Mouse (Mus musculus) heart, embryonic 10.5 days (tissue): ENCODE measurements around the gene Lrrc2. TPM values are rescaled to one million over a fixed set of nuclear protein-coding genes. Genes with fewer than 3 reads are reported as not detected.

Experiments
- DNase-seq: peaks from one replicate; pipeline ENCODE4 v3.0.0-alpha.2; 2017; ENCODE audit warnings: low spot score
- H3K27ac ChIP-seq: fragments of 300-500 bp; sonication (generic); 2 replicates; pipeline ENCODE4 v1.5.1; 2016; ENCODE audit warnings: mild to moderate bottlenecking
- H3K27me3 ChIP-seq: fragments of 300-500 bp; sonication (generic); 2 replicates; pipeline ENCODE4 v1.6.1; 2016; ENCODE audit warnings: mild to moderate bottlenecking; ENCODE audit not compliant: poor library complexity, insufficient read depth, severe bottlenecking
- H3K36me3 ChIP-seq: fragments of 300-500 bp; sonication (generic); 2 replicates; pipeline ENCODE4 v1.6.1; 2016; ENCODE audit warnings: mild to moderate bottlenecking, moderate library complexity
- H3K4me1 ChIP-seq: fragments of 300-500 bp; sonication (generic); 2 replicates; pipeline ENCODE4 v1.6.1; 2016; ENCODE audit warnings: mild to moderate bottlenecking
- H3K4me3 ChIP-seq: fragments of 300-500 bp; sonication (generic); 2 replicates; pipeline ENCODE4 v1.5.1; 2016; ENCODE audit warnings: mild to moderate bottlenecking, moderate library complexity
- H3K9me3 ChIP-seq: fragments of 300-500 bp; sonication (generic); 2 replicates; pipeline ENCODE4 v1.6.1; 2016; ENCODE audit warnings: mild to moderate bottlenecking, moderate library complexity
- WGBS: fragments of 180-500 bp; shearing (Covaris S2); methylation state at CpG from one replicate; pipeline ENCODE4 v1.1.7; 2016; 5-methylcytosine and 5-hydroxymethylcytosine counted together
- polyA plus RNA-seq: library from polyadenylated mRNA; unstranded; fragments of >200 nt; fragmentation: Nextera tagmentation; extraction: Ambion mirVana; gene quantifications from 2 replicates; pipeline ENCODE4 v1.2.1, GENCODE M21; 2016

Gene Lrrc2
- polyA plus RNA-seq, 1 experiment from 2014 or later = 0.68 TPM

- Histone ChIP-seq H3K9me3 (no peaks in the 10 kb centered on the region), H3K4me3 (no peak overlapping the region), H3K36me3 (no peaks in the 10 kb centered on the region), H3K4me1 (peaks cover 38% of the 10 kb centered on the region), H3K27ac (no peak overlapping the region), H3K27me3 (peaks cover 23% of the 10 kb centered on the region; the same call in 1 of the 2 replicates)
- 39% methylated on average over 6 of the region's 6 CpGs for WGBS
- no peak for DNase-seq
Measured at GRCm38 (mm10) chr9:110952398-110952797, 1.1 kb downstream of the Lrrc2 start.

DNA sequence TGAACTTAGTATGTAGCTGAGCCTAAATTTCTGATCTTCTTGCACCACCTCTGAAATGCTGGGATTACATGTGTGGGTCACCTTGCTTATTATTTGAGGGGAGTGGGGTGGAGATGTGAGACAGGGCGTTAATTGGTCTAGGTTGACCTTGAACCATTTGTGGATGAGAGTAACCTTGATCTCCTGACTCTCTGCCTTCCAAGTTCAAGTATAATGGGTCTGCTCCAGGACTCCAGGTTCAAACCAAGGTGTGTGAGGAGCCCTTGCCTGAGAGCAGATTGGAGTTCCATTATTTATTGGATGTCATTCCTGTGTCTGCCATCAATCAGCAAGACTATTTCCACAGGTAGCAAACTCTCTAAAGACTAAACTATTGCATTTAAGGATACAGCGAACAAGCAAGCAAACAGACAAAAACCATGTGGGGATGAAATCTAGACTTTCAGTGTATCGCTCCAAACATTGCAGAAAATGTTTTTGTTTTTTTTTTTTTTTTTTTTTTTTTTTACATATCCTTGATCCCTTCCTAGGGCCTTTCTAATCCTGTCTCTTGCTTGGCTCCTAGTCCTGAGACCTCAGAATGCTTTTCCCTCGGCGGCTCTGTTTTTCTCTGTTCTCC is 1.7 kb downstream of the Lrrc2 start:
- Histone ChIP-seq H3K4me3 (peak overlapping the region; percentile 72), H3K9me3 (no peaks in the 10 kb centered on the region), H3K27me3 (peaks cover 23% of the 10 kb centered on the region; the same call in 1 of the 2 replicates), H3K36me3 (no peaks in the 10 kb centered on the region), H3K27ac (peak overlapping the region; percentile 84), H3K4me1 (peaks cover 32% of the 10 kb centered on the region)
- DNase-seq = no peak
- WGBS = 41% methylated on average over 5 of the region's 5 CpGs

DNA sequence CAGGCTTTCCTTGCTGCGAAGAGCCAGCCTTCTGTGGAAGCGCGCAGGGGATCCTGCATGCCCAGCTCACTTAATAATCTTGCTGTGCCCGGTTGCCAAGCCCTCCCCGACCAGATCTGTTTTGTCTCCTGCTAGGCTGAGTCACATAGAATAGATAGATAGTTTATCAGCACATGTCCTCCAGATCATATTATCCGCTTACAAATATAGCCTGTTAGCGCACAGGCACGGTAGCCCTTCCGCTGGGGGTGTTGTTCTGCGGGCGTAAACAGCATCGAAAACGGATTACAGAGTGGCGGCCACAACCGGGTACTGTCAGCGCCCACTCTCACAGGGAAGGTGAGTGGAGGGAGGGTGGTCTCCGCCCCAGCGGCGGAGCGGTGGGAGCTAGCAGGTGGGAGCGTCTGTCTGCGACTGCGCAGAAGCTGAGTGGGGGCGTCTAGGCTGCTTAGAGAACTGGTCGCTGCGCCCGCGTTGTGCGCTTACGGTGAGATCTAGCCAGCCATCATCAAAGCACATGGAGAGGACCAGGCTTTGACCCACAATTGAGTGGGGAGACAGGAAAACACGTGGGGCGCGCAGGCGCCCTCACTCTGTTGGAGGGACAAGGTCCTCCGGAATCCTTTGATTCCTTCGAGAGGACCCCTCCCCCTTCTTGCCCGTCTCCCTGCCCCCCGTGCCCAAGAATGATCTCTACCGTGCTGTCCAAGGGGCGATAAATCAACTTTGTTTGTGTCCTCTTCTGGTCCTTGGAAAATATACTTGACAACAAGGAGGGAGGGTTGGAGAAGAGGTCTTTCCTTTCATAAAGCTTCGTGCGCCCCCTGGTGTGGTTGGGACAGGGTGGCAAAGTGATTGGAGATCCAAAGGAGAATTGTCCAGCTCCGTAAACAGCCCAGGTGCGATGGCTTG is 2.5 kb downstream of the Lrrc2 start:
- Histone ChIP-seq H3K36me3 (no peaks in the 10 kb centered on the region), H3K9me3 (no peaks in the 10 kb centered on the region), H3K27me3 (peaks cover 23% of the 10 kb centered on the region; the same call in 1 of the 2 replicates), H3K4me1 (peaks cover 27% of the 10 kb centered on the region), H3K27ac (peak overlapping the region; percentile 84), H3K4me3 (peak overlapping the region; percentile 72)
- WGBS = 1% methylated on average over 44 of the region's 44 CpGs
- DNase-seq = no peak

DNA sequence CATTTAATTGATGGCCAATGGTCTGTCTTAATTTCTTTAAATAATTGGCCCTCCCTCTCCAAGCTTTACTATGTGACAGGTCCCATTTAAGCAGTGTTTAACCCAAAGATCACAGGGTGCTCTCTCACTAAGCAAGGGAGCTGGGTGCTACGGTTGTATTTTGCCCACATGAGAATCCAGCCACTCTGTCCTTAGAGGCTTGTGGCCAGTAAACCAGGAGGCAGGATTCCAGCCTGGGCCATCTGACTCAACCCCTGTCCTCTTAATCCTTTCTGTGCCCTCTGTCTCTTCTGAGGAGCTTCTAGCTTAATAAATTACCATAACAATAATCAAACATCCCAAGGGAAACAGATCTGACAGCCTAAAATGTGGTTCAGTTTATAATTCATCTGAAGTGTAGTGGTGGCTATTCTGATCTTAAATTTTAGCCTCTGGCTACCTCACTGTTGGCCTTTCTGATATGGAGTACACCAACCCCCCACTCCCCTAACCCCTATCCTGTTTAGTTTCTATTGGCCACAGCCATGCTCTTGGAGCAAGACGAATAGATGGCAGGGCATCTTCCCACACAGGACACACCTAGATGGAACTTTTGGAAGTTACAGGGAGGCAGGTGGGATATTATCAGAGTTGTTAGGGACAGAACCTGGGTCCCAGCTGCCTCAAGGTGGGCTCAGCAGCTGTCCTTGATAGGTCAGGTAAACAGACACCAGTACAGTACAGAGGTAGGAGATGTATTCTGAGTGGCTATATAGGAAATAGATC is 3.5 kb downstream of the Lrrc2 start:
- H3K36me3 ChIP-seq = no peaks in the 10 kb centered on the region
- H3K4me3 ChIP-seq = no peak overlapping the region; the same call in 1 of the 2 replicates
- no peak for DNase-seq
- H3K27ac ChIP-seq = no peak overlapping the region
- H3K9me3 ChIP-seq = no peaks in the 10 kb centered on the region
- peaks cover 23% of the 10 kb centered on the region; the same call in 1 of the 2 replicates for H3K27me3 ChIP-seq
- WGBS = 41% methylated on average over 2 of the region's 2 CpGs
- H3K4me1 ChIP-seq = peaks cover 21% of the 10 kb centered on the region

DNA sequence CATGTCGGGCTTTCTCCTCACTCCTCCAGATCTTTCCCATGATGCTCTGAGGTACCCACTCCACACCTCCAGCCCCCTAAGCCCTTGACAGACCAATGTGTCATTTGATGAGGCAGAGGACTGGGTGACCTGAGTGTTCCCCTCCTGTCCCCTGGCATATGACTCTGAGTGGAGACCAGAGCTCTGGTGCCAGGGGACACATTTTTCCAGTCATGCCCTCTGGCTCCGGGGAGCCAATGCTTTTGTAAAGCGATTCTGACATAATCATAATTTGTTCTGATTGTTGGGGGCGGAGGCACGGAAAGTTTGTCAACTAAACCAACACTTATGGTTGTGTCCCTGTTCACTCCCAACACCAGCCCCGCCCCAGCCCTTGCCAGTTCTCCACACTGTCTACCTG is 4.6 kb downstream of the Lrrc2 start:
- H3K27ac ChIP-seq = no peak overlapping the region
- H3K27me3 ChIP-seq = peaks cover 23% of the 10 kb centered on the region; the same call in 1 of the 2 replicates
- DNase-seq = no peak
- H3K36me3 ChIP-seq = no peaks in the 10 kb centered on the region
- H3K4me3 ChIP-seq = no peak overlapping the region
- peaks cover 21% of the 10 kb centered on the region for H3K4me1 ChIP-seq
- no peaks in the 10 kb centered on the region for H3K9me3 ChIP-seq
- 86% methylated on average over 6 of the region's 6 CpGs for WGBS

- WGBS = 81% methylated on average over 5 of the region's 5 CpGs
- Histone ChIP-seq H3K4me3 (no peak overlapping the region), H3K27ac (no peak overlapping the region), H3K27me3 (peaks cover 15% of the 10 kb centered on the region; the same call in 1 of the 2 replicates), H3K4me1 (no peaks in the 10 kb centered on the region), H3K9me3 (no peaks in the 10 kb centered on the region), H3K36me3 (no peaks in the 10 kb centered on the region)
- DNase-seq = no peak
Measured at GRCm38 (mm10) chr9:110959669-110960068, 8.3 kb downstream of the Lrrc2 start.

DNA sequence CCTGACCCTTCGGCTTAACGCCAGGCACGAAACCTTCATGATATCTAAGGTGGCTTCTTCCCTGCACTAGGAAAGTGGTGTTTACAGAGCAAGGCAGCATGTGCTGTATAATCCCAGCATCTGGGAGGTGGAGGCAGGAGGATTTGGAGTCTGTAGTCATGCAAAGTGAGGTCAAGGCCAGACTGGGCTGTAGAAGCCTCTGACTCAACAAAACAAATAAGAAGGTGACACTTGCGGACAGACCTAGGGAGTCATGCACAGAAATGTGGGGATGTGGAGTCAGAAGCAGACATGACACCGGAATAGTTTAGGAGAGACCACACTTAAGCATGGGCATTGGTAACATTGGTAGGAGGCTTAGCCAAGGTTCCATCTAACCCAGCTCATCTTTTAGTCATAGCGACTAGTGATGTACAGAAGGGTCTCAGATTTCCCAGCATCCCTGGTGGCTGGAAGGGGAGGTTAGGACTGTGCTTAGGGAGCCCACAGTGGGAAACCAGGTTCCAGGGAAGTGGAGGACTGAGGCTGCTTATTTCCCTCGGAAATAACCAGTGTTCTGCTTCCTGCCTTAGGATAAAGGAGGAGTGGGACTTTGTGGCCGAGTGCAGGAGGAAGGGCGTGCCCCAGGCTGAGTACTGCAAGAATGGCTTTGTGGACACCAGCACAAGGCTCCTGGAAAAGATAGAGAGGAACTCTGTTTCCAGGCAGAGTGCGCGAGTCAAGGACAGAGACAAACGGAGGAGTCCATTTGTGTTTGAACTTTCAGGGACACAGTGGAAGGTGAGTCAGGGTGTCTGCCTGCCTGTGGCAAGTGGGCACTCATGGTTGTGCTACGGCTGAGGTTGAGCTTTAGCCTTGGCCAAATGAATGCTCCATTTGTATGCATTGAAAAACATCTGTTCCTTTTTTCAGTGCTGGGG is 9.1 kb downstream of the Lrrc2 start:
- no peaks in the 10 kb centered on the region for H3K4me1 ChIP-seq
- no peaks in the 10 kb centered on the region for H3K9me3 ChIP-seq
- H3K36me3 ChIP-seq = no peaks in the 10 kb centered on the region
- DNase-seq = no peak
- no peak overlapping the region for H3K4me3 ChIP-seq
- peaks cover 7% of the 10 kb centered on the region; the same call in 1 of the 2 replicates for H3K27me3 ChIP-seq
- WGBS = 78% methylated on average over 13 of the region's 13 CpGs
- no peak overlapping the region for H3K27ac ChIP-seq

- no peak for DNase-seq
- Histone ChIP-seq H3K9me3 (no peaks in the 10 kb centered on the region), H3K27me3 (no peaks in the 10 kb centered on the region), H3K27ac (no peak overlapping the region), H3K4me1 (no peaks in the 10 kb centered on the region), H3K4me3 (no peak overlapping the region), H3K36me3 (no peaks in the 10 kb centered on the region)
- 95% methylated on average over 8 of the region's 8 CpGs for WGBS
Measured at GRCm38 (mm10) chr9:110961386-110961785, 10.0 kb downstream of the Lrrc2 start.

- Histone ChIP-seq H3K4me3 (no peak overlapping the region), H3K27me3 (no peaks in the 10 kb centered on the region), H3K27ac (no peak overlapping the region), H3K9me3 (no peaks in the 10 kb centered on the region), H3K4me1 (no peaks in the 10 kb centered on the region), H3K36me3 (no peaks in the 10 kb centered on the region)
- WGBS = 79% methylated on average over 8 of the region's 8 CpGs
- DNase-seq = no peak
Measured at GRCm38 (mm10) chr9:110963566-110964115, 12.3 kb downstream of the Lrrc2 start.

DNA sequence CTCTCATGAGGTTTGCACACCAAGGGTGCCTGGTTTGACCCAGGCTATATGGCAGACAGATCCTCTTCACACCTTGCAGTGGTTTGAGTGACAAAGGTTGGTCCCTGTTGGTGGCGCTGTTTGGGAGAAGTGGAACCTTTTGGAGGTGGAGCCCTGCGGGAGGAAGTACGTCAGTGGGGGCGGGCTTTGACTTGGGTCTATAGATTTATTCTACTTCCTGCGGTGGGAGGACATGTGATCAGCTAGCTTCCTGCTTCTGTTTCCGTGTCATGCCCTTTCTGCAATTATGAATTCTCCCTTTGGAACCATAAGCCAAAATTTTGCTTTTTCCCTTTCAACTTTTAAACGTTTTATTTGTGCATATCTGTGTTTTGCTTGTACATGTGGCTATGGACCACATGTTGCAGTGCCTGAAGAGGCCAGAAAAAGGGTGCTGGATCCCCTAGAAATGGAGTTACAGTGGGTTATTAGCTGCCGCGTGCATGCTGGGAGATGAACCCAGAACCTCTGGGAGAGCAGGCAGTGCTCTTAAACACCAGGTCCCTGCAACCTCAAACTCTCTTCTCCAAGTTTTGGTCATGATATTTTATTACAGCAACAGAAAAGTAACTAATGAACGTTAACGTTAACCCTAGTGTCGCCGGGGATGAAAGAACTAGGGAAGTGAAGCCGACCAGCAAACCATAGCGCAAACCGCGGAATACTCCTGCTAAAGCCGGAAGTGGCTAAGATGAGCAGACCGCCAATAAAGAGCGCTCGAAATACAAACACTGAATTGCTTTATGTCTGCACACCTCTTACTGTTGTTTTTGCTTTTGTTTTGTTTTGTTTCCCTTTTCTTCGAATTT is 13.9 kb downstream of the Lrrc2 start:
- no peak overlapping the region for H3K27ac ChIP-seq
- H3K27me3 ChIP-seq = no peaks in the 10 kb centered on the region
- 90% methylated on average over 22 of the region's 22 CpGs for WGBS
- no peak overlapping the region for H3K4me3 ChIP-seq
- no peak for DNase-seq
- no peaks in the 10 kb centered on the region for H3K4me1 ChIP-seq
- no peaks in the 10 kb centered on the region for H3K9me3 ChIP-seq
- H3K36me3 ChIP-seq = no peaks in the 10 kb centered on the region

DNA sequence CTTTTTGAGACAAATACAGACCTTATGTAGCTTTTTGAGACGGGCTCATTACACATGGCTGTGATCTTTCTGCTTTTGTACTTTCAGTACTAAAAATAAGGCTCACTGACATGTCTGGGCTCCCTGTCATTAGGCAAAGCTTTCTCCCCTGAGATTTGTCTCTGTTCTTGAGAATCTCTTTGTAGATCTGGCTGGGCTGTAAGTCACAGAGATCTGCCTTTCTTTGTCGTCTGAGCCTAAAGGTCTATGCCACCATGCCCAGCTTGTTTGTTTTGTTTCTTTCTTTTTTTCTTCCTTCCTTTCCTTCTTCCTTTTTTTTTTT is 14.5 kb downstream of the Lrrc2 start:
- no peaks in the 10 kb centered on the region for H3K4me1 ChIP-seq
- no peaks in the 10 kb centered on the region for H3K27me3 ChIP-seq
- no peak overlapping the region for H3K4me3 ChIP-seq
- H3K9me3 ChIP-seq = no peaks in the 10 kb centered on the region
- H3K36me3 ChIP-seq = no peaks in the 10 kb centered on the region
- 74% methylated on average over 2 of the region's 2 CpGs for WGBS
- DNase-seq = no peak
- H3K27ac ChIP-seq = no peak overlapping the region
